In genomic region chr6:65590018-65590417, GRCm38 (mm10) we compare ENCODE assay signal across 21 mouse cellular contexts.
DNase-seq lines count a peak whose midpoint lies in the region; ATAC-seq and TF ChIP-seq lines count a peak whose summit lies in the region.
"Had no signal": no experiment of that assay in that cellular context is flagged by ENCODE, and none has a peak within 500 bp of the region (broad histone marks: within the 10 kb centered on the region; RNA-seq: fewer than 3 reads in every experiment).

No protein-coding gene starts in this region.

- H3K9ac ChIP-seq in lung, postnatal 0 days (replicated peaks; ENCODE audit: low read depth) = no peak overlapping the region
- H3K9ac ChIP-seq in intestine, postnatal 0 days (ENCODE audit: low read depth, low read length) = no peak overlapping the region
- H3K9ac ChIP-seq in stomach, postnatal 0 days (ENCODE audit: low read length) = no peak overlapping the region
- H3K9ac ChIP-seq: embryonic facial prominence, embryonic 12.5 days had no signal

- no peak overlapping the region for H3K4me2 ChIP-seq in lung, postnatal 0 days (replicated peaks; ENCODE audit: low read depth, low read length)
- no peak overlapping the region for H3K4me2 ChIP-seq in intestine, postnatal 0 days (replicated peaks; ENCODE audit: low read depth)
- H3K4me2 ChIP-seq in stomach, postnatal 0 days (replicated peaks; ENCODE audit: low read depth) = no peak overlapping the region
- H3K4me2 ChIP-seq: embryonic facial prominence, embryonic 12.5 days had no signal

- DNase-seq in lung, postnatal 0 days (ENCODE audit: low spot score) = peak; percentile 7
- no peak for DNase-seq in lung, postnatal 14 days
- DNase-seq in brain, adult 2 months (ENCODE audit: low read depth, low spot score) = peak; percentile 13
- no peak for DNase-seq in stomach, postnatal 0 days (ENCODE audit: low spot score)
- DNase-seq in lung, adult 2 months = no peak
- no peak for DNase-seq in cerebellum, adult 2 months
- no peak for DNase-seq in kidney, postnatal 14 days
- DNase-seq: adrenal gland, postnatal 25 days; B cell, adult 2 months; cerebellum, adult 11-12 months; cerebellum, postnatal 14 days; kidney, adult 8-10 months; kidney, postnatal 10 days; layer of hippocampus, postnatal 36 days; lung, postnatal 10 days; thymus, postnatal 36 days had no signal

- H3K4me3 ChIP-seq in lung, postnatal 0 days (ENCODE audit: low read depth, low read length) = no peak overlapping the region
- no peak overlapping the region for H3K4me3 ChIP-seq in intestine, postnatal 0 days (ENCODE audit: low read depth, low read length)
- no peak overlapping the region for H3K4me3 ChIP-seq in stomach, postnatal 0 days (ENCODE audit: low read depth, low read length)
- no peak overlapping the region for H3K4me3 ChIP-seq in lung, adult 2 months (replicated peaks; ENCODE audit: extremely low read depth, low read depth, low read length)
- H3K4me3 ChIP-seq in cerebellum, adult 2 months (replicated peaks; ENCODE audit: insufficient read depth, low read depth, low read length) = no peak overlapping the region
- H3K4me3 ChIP-seq: embryonic facial prominence, embryonic 12.5 days; heart, embryonic 10.5 days; midbrain, embryonic 10.5 days had no signal

- TF ChIP-seq CTCF in lung, postnatal 0 days (IDR thresholded peaks at IDR 0.05) = no peak
- TF ChIP-seq CTCF in intestine, postnatal 0 days (IDR thresholded peaks at IDR 0.05; ENCODE audit: low read depth) = no peak
- no peak for TF ChIP-seq CTCF in stomach, postnatal 0 days (IDR thresholded peaks at IDR 0.05; ENCODE audit: low read depth)
- no peak for TF ChIP-seq CTCF in lung, adult 2 months (IDR thresholded peaks at IDR 0.05; ENCODE audit: insufficient read depth, low read length)
- TF ChIP-seq CTCF in cerebellum, adult 2 months (IDR thresholded peaks at IDR 0.05; ENCODE audit: borderline replicate concordance, insufficient read depth, low read depth, low read length) = no peak

- no peak overlapping the region for H3K27ac ChIP-seq in lung, postnatal 0 days (ENCODE audit: low read length)
- H3K27ac ChIP-seq in intestine, postnatal 0 days (ENCODE audit: low read depth, low read length) = no peak overlapping the region
- H3K27ac ChIP-seq in stomach, postnatal 0 days (replicated peaks) = peak overlapping the region; percentile 56
- no peak overlapping the region for H3K27ac ChIP-seq in cerebellum, adult 2 months (ENCODE audit: insufficient read depth, low read length)
- H3K27ac ChIP-seq: embryonic facial prominence, embryonic 12.5 days; heart, embryonic 10.5 days; midbrain, embryonic 10.5 days had no signal

- 53% methylated on average over 2 of the region's 2 CpGs for WGBS in lung, postnatal 0 days
- WGBS in intestine, postnatal 0 days = 65% methylated on average over 2 of the region's 2 CpGs
- WGBS in stomach, postnatal 0 days = 61% methylated on average over 2 of the region's 2 CpGs
- 54% methylated on average over 2 of the region's 2 CpGs for WGBS in lung, adult 2 months
- WGBS in cerebellum, adult 2 months = 92% methylated on average over 2 of the region's 2 CpGs

- no peak for TF ChIP-seq POLR2A in lung, adult 2 months (IDR thresholded peaks at IDR 0.05; ENCODE audit: borderline replicate concordance, extremely low read depth, low read depth, low read length)
- no peak for TF ChIP-seq POLR2A in cerebellum, adult 2 months (IDR thresholded peaks at IDR 0.05; ENCODE audit: borderline replicate concordance, insufficient read depth, low read length)

- H3K9me3 ChIP-seq in lung, postnatal 0 days (ENCODE audit: low read length) = no peaks in the 10 kb centered on the region
- no peaks in the 10 kb centered on the region for H3K9me3 ChIP-seq in intestine, postnatal 0 days (ENCODE audit: control insufficient read depth)
- no peaks in the 10 kb centered on the region for H3K9me3 ChIP-seq in stomach, postnatal 0 days (ENCODE audit: control insufficient read depth, low read length)
- H3K9me3 ChIP-seq: embryonic facial prominence, embryonic 12.5 days; heart, embryonic 10.5 days; midbrain, embryonic 10.5 days had no signal

- peaks cover 5% of the 10 kb centered on the region; the same call in 1 of the 2 replicates for H3K4me1 ChIP-seq in lung, postnatal 0 days (ENCODE audit: insufficient read depth, low read depth, low read length)
- H3K4me1 ChIP-seq in intestine, postnatal 0 days (replicated peaks; ENCODE audit: control insufficient read depth, insufficient read depth, low read length) = no peaks in the 10 kb centered on the region
- no peaks in the 10 kb centered on the region for H3K4me1 ChIP-seq in stomach, postnatal 0 days (replicated peaks; ENCODE audit: control insufficient read depth, insufficient read depth)
- peaks cover 3% of the 10 kb centered on the region; the same call in 1 of the 2 replicates for H3K4me1 ChIP-seq in lung, adult 2 months (ENCODE audit: control insufficient read depth, insufficient read depth, low read length)
- H3K4me1 ChIP-seq in cerebellum, adult 2 months (ENCODE audit: control insufficient read depth, insufficient read depth, low read length) = no peaks in the 10 kb centered on the region
- H3K4me1 ChIP-seq: embryonic facial prominence, embryonic 12.5 days had no signal

- H3K36me3 ChIP-seq in lung, postnatal 0 days (ENCODE audit: insufficient read depth, low read length) = no peaks in the 10 kb centered on the region
- H3K36me3 ChIP-seq in intestine, postnatal 0 days (ENCODE audit: control insufficient read depth, insufficient read depth) = no peaks in the 10 kb centered on the region
- no peaks in the 10 kb centered on the region for H3K36me3 ChIP-seq in stomach, postnatal 0 days (ENCODE audit: control insufficient read depth, insufficient read depth, low read length)
- H3K36me3 ChIP-seq: embryonic facial prominence, embryonic 12.5 days; heart, embryonic 10.5 days; midbrain, embryonic 10.5 days had no signal

- ATAC-seq in lung, postnatal 0 days = no peak
- ATAC-seq in intestine, postnatal 0 days = peak; percentile 13; the same call in 1 of the 2 replicates
- peak; percentile 90 for ATAC-seq in stomach, postnatal 0 days (ENCODE audit: low FRiP score, low TSS enrichment)

- H3K27me3 ChIP-seq in lung, postnatal 0 days (replicated peaks; ENCODE audit: insufficient read depth, low read length) = no peaks in the 10 kb centered on the region
- no peaks in the 10 kb centered on the region for H3K27me3 ChIP-seq in intestine, postnatal 0 days (replicated peaks; ENCODE audit: control insufficient read depth, insufficient read depth, low read length)
- no peaks in the 10 kb centered on the region for H3K27me3 ChIP-seq in stomach, postnatal 0 days (ENCODE audit: control insufficient read depth, insufficient read depth, low read length)
- no peaks in the 10 kb centered on the region for H3K27me3 ChIP-seq in cerebellum, adult 2 months (ENCODE audit: control insufficient read depth, insufficient read depth, low read length)
- H3K27me3 ChIP-seq: CH12.LX; embryonic facial prominence, embryonic 12.5 days had no signal

- TF ChIP-seq EP300 in lung, postnatal 0 days (IDR thresholded peaks at IDR 0.05) = no peak
- no peak for TF ChIP-seq EP300 in stomach, postnatal 0 days (optimal IDR thresholded peaks at IDR 0.05)

Comparison
In these comparisons a context has a peak if more than half of its experiments do, and no peak if none do; other contexts are left out.
1. DNase-seq: peak in lung, postnatal 0 days (single experiment) and brain, adult 2 months (single experiment); none in lung, postnatal 14 days (single experiment), stomach, postnatal 0 days (single experiment), lung, adult 2 months (single experiment), cerebellum, adult 2 months (0 of 2) and kidney, postnatal 14 days (single experiment).